Mouse (Mus musculus) kidney, adult 18-20 months (tissue): Measurements from ENCODE around the gene Rftn1.
"Not testable (repeated sequence)": the region's sequence is repeated elsewhere in the genome, so short reads cannot be mapped to it uniquely, and the experiment has no call there.

Source experiments
- DNase-seq: peaks from one replicate; pipeline ENCODE4 v3.0.0; 2021

Rftn1 gene

GRCm38 (mm10) chr17:50125900-50126299 lies 64.6 kb downstream of the Rftn1 start:
- DNase-seq: no peak

- no peak for DNase-seq
These were observed 65.2 kb downstream of the Rftn1 start for GRCm38 (mm10) chr17:50125245-50125798.

DNA sequence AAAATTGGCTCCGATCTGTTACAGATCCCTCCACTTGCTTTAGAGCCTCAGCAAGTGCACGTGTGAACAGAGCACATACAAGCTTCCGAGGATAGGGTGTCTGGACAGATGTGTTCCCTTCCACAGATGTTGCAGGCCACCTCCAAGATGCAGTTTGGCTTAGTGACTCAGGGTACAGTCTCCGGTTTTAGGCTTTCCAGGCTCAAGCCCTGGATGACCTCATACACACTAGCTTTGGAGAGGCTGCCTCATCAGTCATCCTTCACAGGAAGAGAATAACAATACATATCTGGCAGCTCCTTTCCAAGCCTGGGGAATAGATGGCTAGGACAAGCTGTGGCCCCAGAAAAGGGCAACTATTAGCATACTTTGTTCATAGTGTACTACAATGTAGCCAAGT lies 65.8 kb downstream of the Rftn1 start:
- no peak for DNase-seq

- no peak for DNase-seq
These were observed 67.9 kb downstream of the Rftn1 start for GRCm38 (mm10) chr17:50122555-50122954.

DNA sequence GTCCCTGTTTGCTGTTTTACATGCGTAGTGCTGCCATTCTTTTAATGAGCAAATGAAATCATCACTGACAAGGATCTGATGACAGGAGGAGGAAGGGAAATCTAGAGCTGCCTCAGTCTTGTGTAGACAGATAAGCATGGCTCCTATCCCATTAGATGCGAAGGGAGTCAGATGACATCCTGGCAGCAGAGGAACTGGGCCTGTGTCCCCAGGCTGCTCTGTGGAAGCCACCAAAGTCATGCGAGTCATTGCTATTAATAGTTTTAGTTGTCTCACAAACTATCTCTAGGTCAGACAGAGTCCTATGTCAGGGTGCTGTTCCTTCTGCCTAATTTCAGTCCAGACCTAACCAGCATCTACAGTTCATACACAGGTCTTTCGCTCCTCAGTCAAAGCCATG lies 70.4 kb downstream of the Rftn1 start:
- DNase-seq: no peak

DNA sequence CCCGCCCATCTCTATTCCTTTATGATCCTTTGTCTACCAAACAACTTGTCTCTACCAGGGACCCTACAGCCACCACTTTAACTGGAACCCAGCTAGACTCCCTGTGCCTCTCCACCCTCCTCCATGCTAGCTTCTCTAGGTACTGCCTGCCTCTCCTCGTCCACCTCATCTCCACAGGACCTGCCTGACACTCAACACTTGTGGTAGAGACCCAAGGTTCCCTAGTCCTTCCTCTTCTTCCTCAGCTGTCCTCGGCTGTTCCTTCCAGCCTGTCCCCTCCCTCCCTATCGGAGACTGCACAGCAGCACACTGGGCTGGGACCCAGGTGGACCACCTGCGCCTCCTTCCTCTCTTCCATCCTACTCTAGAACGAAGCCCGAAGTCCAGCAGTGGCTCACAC lies 73.0 kb downstream of the Rftn1 start:
- no peak for DNase-seq

- DNase-seq: no peak
These were observed 73.5 kb downstream of the Rftn1 start for GRCm38 (mm10) chr17:50116980-50117379.

GRCm38 (mm10) chr17:50116401-50116800 lies 74.1 kb downstream of the Rftn1 start:
- DNase-seq: not testable (repeated sequence)

DNA sequence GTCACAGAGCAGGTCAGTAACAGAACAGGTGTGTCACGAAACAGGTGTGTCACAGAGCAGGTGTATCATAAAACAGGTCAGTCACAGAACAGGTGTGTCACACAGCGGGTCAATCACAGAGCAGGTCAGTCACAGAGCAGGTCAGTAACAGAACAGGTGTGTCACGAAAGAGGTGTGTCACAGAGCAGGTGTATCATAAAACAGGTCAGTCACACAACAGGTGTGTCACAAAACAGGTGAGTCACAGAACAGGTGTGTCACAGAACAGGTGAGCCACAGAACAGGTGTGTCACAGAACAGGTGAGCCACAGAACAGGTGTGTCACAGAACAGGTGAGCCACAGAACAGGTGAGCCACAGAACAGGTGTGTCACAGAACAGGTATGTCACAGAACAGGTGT lies 74.8 kb downstream of the Rftn1 start:
- not testable (repeated sequence) for DNase-seq

- DNase-seq: no peak
These were observed 75.8 kb downstream of the Rftn1 start for GRCm38 (mm10) chr17:50114659-50115058.

DNA sequence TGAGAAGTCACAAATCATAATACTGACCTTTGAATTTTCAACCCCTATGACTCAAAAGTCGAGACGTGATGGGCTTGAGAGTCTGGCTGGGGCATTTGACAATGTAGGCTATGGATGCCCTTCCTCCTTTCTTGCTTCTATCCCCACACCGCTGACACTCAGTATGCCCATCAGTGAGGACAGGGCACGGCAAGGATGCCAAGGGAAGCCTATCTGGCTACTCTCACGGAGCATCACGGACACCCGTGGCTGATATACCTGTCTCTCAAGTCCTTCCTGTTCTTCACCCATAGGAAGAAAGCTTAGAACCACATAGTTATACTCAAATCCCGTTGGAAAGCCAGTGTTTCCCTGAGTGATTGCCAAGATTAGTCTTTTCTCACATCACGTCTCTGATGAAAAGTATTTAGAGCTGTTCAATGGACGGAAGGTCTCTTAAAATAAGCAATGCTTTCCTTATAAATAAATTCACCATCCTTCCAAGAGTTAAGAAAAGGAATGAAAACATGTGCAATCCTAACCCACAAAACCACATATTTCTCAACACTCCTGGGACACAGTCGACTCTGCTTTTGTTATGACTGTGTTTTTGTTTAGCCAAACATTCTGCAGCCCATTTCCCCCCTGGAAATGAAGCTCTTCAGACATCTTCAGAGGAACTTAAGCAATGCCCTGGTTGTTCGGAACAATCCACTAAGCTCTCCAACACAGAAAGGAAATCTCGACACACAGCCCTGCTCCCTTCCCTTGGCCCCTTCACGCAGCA lies 79.6 kb downstream of the Rftn1 start:
- no peak for DNase-seq

DNA sequence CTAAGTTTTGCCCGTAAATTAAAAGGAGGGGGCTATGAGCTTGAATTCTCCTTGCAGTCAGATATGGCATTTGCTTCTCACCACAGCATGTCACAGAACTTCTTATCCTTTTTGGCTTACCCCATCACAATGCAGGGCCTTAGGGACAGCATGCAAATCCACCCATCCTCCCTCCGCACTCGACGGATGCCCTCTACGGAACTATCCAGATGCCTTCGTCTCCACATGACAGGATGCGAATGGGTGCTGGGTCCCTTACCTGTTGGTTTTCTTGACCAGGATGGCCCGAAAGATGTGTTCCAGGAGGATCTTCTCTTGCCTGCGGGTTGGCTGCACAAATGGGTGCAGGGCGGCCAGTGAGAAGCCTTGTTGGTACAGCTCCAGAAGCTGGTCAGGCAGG lies 83.7 kb downstream of the Rftn1 start:
- no peak for DNase-seq

DNA sequence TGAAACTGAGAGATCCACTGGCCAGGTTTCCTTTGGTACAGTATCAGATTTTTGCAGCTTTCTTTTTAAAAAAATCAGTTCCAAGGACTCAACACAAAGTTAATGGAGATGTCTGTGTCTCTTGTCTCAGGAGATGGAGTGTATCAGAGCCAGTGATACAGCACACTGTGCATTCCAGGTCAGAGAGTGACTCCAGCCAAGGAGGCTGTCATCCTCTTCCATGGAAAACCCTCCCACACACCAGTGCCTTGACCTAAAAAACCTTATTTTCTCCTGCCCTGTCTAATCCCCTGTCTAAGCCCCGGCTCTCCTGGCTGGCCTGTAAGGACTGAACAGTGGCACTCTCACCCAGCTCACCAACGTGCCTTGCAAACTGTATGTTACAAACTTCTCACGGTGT lies 86.3 kb downstream of the Rftn1 start:
- DNase-seq: no peak

- no peak for DNase-seq
These were observed 89.1 kb downstream of the Rftn1 start for GRCm38 (mm10) chr17:50101416-50101815.

DNA sequence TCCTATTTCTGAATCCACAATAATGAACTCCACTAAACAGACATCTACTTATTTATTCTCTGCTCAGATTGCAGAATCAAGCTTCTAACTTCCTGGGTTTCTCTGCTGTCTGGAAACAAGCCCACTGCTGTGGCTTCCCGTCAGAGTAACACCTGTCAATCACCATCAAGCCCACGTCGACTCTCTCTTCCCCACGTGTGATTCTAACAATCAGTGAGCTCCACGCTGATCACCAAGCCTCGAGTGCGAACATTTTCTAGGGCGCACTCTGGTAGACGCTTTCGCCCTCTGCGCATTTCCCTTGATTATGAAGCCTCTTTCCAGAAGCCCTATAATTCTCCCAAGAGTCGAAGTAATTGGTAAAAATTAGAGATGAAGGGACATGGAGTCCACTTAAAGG lies 90.4 kb downstream of the Rftn1 start:
- DNase-seq: no peak

- no peak for DNase-seq
These were observed 91.1 kb downstream of the Rftn1 start for GRCm38 (mm10) chr17:50099378-50099777.

GRCm38 (mm10) chr17:50098297-50098696 lies 92.2 kb downstream of the Rftn1 start:
- no peak for DNase-seq

DNA sequence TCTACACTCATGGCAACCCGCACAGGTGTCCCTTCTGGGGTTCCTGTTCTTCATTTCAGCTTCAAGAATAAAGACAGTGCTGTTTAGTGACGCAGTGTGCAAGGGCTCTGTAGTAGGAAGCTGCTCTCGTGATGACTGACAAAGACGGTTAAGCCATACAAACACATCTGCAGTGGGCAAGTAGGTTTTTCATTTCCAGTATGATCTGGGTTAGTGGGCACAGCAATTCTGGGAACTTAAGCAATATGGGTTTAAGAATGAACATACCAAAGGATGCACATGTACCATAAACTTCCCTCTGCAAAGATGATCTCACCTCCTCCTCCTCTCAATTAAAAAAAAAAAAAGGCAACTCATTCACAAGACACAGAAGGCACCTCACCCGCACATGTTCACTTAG lies 92.6 kb downstream of the Rftn1 start:
- DNase-seq: no peak

- no peak for DNase-seq
These were observed 94.2 kb downstream of the Rftn1 start for GRCm38 (mm10) chr17:50096305-50096704.

GRCm38 (mm10) chr17:50094596-50094995 lies 95.9 kb downstream of the Rftn1 start:
- no peak for DNase-seq

GRCm38 (mm10) chr17:50094077-50094476 lies 96.4 kb downstream of the Rftn1 start:
- no peak for DNase-seq

DNA sequence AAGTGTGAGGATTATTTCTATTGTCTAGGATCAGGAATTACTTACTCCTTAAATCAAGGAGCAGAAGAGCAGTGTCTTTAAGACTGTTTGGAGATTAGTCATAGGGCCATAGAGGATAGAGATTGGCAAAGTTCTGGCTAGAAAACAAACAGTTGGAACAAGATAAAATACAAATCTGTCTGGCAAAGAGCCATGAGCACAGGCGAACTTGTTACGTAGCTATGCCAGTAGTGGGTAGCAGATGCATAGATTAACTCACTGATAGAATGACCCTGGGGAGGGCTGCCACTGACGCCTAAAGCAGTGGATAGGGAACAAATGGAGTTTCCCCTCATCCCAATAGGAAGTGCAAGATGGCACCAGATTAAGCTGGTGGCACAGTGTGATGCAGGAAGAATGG lies 97.1 kb downstream of the Rftn1 start:
- DNase-seq: no peak

GRCm38 (mm10) chr17:50092848-50093247 lies 97.6 kb downstream of the Rftn1 start:
- DNase-seq: no peak

DNA sequence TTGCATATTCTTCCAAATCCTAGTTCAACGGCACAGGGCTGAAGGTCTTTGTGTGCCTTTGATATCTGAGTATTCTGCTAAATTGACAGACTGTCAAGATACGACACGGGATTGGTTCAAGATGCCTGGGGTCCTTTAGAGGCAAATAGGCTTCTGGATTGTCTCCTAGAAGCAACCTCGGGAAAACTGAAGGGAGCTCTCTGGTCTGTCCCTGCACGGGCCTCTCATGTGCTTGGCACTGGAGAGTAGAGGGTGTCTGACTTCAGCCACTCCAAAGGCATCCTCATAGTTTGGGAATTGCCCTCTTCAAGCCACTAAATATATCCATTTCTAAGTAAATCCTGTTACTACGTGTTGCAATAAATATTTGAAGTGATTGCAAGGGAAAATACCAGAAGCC lies 98.6 kb downstream of the Rftn1 start:
- no peak for DNase-seq

- no peak for DNase-seq
These were observed 100.7 kb downstream of the Rftn1 start for GRCm38 (mm10) chr17:50089725-50090124.
